Mouse (Mus musculus): ENCODE data around the gene Farp1.

- TF ChIP-seq CTCF (IDR thresholded peaks at IDR 0.05; ENCODE audit: low read depth) (no peak), EP300 (IDR thresholded peaks at IDR 0.05; ENCODE audit: low read depth) (no peak)
Measured at GRCm38 (mm10) chr14:121181798-121182197, 146.8 kb downstream of the Farp1 start.
